Comparison of ENCODE assay signal across 13 mouse cellular contexts in genomic region chr14:22093124-22093523, GRCm38 (mm10).
DNase-seq lines count a peak whose midpoint lies in the region; ATAC-seq lines count a peak whose summit lies in the region.
"Had no signal": no experiment of that assay in that cellular context is flagged by ENCODE, and none has a peak within 500 bp of the region (broad histone marks: within the 10 kb centered on the region; RNA-seq: fewer than 3 reads in every experiment).

No protein-coding gene starts in this region.

- no peak overlapping the region for H3K4me3 ChIP-seq in forebrain, embryonic 10.5 days
- H3K4me3 ChIP-seq in forebrain, embryonic 12.5 days (replicated peaks), result no peak overlapping the region
- H3K4me3 ChIP-seq in heart, embryonic 14.5 days (ENCODE audit: control insufficient read depth in 1 of 2, insufficient read depth in 1 of 2, low read depth in 1 of 2, low read length in 2 of 2), result no peak overlapping the region
- H3K4me3 ChIP-seq: forebrain, embryonic 15.5 days; megakaryocyte, embryonic 14.5 days had no signal

- peaks cover 24% of the 10 kb centered on the region for H3K27me3 ChIP-seq in forebrain, embryonic 10.5 days (ENCODE audit: poor library complexity, severe bottlenecking)
- H3K27me3 ChIP-seq in forebrain, embryonic 12.5 days, result peaks cover 23% of the 10 kb centered on the region
- H3K27me3 ChIP-seq in heart, embryonic 14.5 days (ENCODE audit: control insufficient read depth, insufficient read depth, low read length), result peaks cover 11% of the 10 kb centered on the region; the same call in 1 of the 2 replicates
- H3K27me3 ChIP-seq: forebrain, embryonic 15.5 days; megakaryocyte, embryonic 14.5 days had no signal

- H3K4me2 ChIP-seq in forebrain, embryonic 12.5 days, result no peak overlapping the region
- H3K4me2 ChIP-seq in heart, embryonic 14.5 days (ENCODE audit: low read length), result peak overlapping the region; percentile 21; the same call in 1 of the 2 replicates
- H3K4me2 ChIP-seq: forebrain, embryonic 15.5 days had no signal

- peaks cover 38% of the 10 kb centered on the region for H3K4me1 ChIP-seq in forebrain, embryonic 10.5 days
- H3K4me1 ChIP-seq in forebrain, embryonic 12.5 days, result peaks cover 11% of the 10 kb centered on the region
- peaks cover 8 to 18% of the 10 kb centered on the region in 2 experiments; a peak in 3 of 4 replicates for H3K4me1 ChIP-seq in heart, embryonic 14.5 days (ENCODE audit: control insufficient read depth in 2 of 2, insufficient read depth in 2 of 2, low read length in 2 of 2)
- H3K4me1 ChIP-seq: megakaryocyte, embryonic 14.5 days had no signal

- 0 out of 2 replicates have a peak, but pooled peaks cover 5% of the 10 kb centered on the region for H3K36me3 ChIP-seq in forebrain, embryonic 10.5 days (replicated peaks)
- no peaks in the 10 kb centered on the region for H3K36me3 ChIP-seq in forebrain, embryonic 12.5 days (replicated peaks)
- no peaks in the 10 kb centered on the region for H3K36me3 ChIP-seq in heart, embryonic 14.5 days (ENCODE audit: control insufficient read depth, insufficient read depth, low read length)
- H3K36me3 ChIP-seq: forebrain, embryonic 15.5 days; G1E had no signal

- DNase-seq in forebrain, embryonic 10.5 days (ENCODE audit: extremely low spot score, low spot score), result no peak
- DNase-seq in kidney, postnatal 4 days, result peak; percentile 49 to 60
- DNase-seq in kidney, postnatal 14 days, result no peak
- peak; percentile 36 for DNase-seq in lung, postnatal 14 days
- DNase-seq in testis, postnatal 10 days (ENCODE audit: low spot score), result no peak
- no peak for DNase-seq in right cerebral cortex, adult 2 months (ENCODE audit: low spot score in 2 of 2)
- DNase-seq: left cerebral cortex, postnatal 4 days; thymus, postnatal 14 days had no signal

- H3K9me3 ChIP-seq in forebrain, embryonic 10.5 days, result peaks cover 9% of the 10 kb centered on the region
- peaks cover 2% of the 10 kb centered on the region; the same call in 1 of the 2 replicates for H3K9me3 ChIP-seq in forebrain, embryonic 12.5 days
- H3K9me3 ChIP-seq in heart, embryonic 14.5 days (ENCODE audit: control insufficient read depth, low read length), result peaks cover 3% of the 10 kb centered on the region
- H3K9me3 ChIP-seq: forebrain, embryonic 15.5 days; G1E had no signal

- ATAC-seq in forebrain, embryonic 12.5 days (ENCODE audit: low FRiP score), result no peak
- peak; percentile 50; the same call in 1 of the 2 replicates for ATAC-seq in heart, embryonic 14.5 days (ENCODE audit: insufficient number of reproducible peaks, insufficient read depth, low FRiP score, low read depth)
- ATAC-seq: forebrain, embryonic 15.5 days had no signal

- H3K9ac ChIP-seq in forebrain, embryonic 12.5 days, result no peak overlapping the region
- H3K9ac ChIP-seq in heart, embryonic 14.5 days (ENCODE audit: low read length), result no peak overlapping the region
- H3K9ac ChIP-seq: forebrain, embryonic 15.5 days had no signal

- peak overlapping the region; percentile 16; the same call in 1 of the 2 replicates for H3K27ac ChIP-seq in forebrain, embryonic 10.5 days
- H3K27ac ChIP-seq in forebrain, embryonic 12.5 days, result no peak overlapping the region
- H3K27ac ChIP-seq in heart, embryonic 14.5 days (replicated peaks in 1 of 2; ENCODE audit: control insufficient read depth in 1 of 2, insufficient read depth in 1 of 2, low read depth in 2 of 2, low read length in 2 of 2), result no peak overlapping the region
- H3K27ac ChIP-seq: forebrain, embryonic 15.5 days had no signal

- 86% methylated on average over 8 of the region's 8 CpGs for WGBS in forebrain, embryonic 10.5 days
- 63% methylated on average over 8 of the region's 8 CpGs for WGBS in forebrain, embryonic 12.5 days
- 9% methylated on average over 8 of the region's 8 CpGs for WGBS in heart, embryonic 14.5 days

Comparison
In these comparisons a context has a peak if more than half of its experiments do, and no peak if none do; other contexts are left out.
1. DNase-seq: peak in kidney, postnatal 4 days (2 of 2) and lung, postnatal 14 days (single experiment); none in forebrain, embryonic 10.5 days (single experiment), kidney, postnatal 14 days (single experiment), testis, postnatal 10 days (single experiment) and right cerebral cortex, adult 2 months (0 of 2).